Mouse (Mus musculus) liver, embryonic 14.5 days (tissue): ENCODE results near the gene Rxfp2. TPM values are rescaled to one million over a fixed set of nuclear protein-coding genes. Genes with fewer than 3 reads are reported as not detected.

Experiments
- ATAC-seq: fragments of 200-750 bp; cut with Nextera tagmentation; 2 replicates; pipeline ENCODE4 v1.8.0; 2017; ENCODE audit warnings: moderate number of reproducible peaks, mild to moderate bottlenecking, moderate library complexity; ENCODE audit not compliant: insufficient read depth
- DNase-seq, 3 experiments: peaks; one replicate each; pipeline ENCODE4 v3.0.0-alpha.2; 2012 to 2013; ENCODE audit warnings: low read depth in 3 of 3, low spot score in 3 of 3
- H3K27ac ChIP-seq: fragments of 300-500 bp; sonication (generic); 2 replicates; pipeline ENCODE4 v1.5.1; 2014; ENCODE audit warnings: moderate library complexity, mild to moderate bottlenecking, control low read depth, inconsistent platforms
- H3K27me3 ChIP-seq: fragments of 300-500 bp; sonication (generic); 2 replicates; pipeline ENCODE4 v1.6.1; 2014; ENCODE audit warnings: mild to moderate bottlenecking, low read length, moderate library complexity; ENCODE audit not compliant: control insufficient read depth, insufficient read depth
- H3K36me3 ChIP-seq: fragments of 300-500 bp; sonication (generic); replicated peaks from 2 replicates; pipeline ENCODE4 v1.6.1; 2014; ENCODE audit warnings: low read depth; ENCODE audit not compliant: control insufficient read depth, insufficient read depth
- H3K4me1 ChIP-seq, 2 experiments: fragments of 200-500 bp in 1 of 2; fragments of 300-500 bp in 1 of 2; sonication (generic) in 1 of 2; replicated peaks; 2 replicates each; pipeline ENCODE4 v1.6.1; 2012 to 2014; ENCODE audit warnings: antibody characterized with exemption in 1 of 2, inconsistent platforms in 1 of 2, low read length in 1 of 2; ENCODE audit not compliant: control insufficient read depth in 2 of 2, insufficient read depth in 2 of 2
- H3K4me2 ChIP-seq: fragments of 300-500 bp; sonication (generic); 2 replicates; pipeline ENCODE4 v1.6.1; 2014; ENCODE audit warnings: low read depth, mild to moderate bottlenecking, control low read depth, moderate library complexity
- H3K4me3 ChIP-seq, 2 experiments: fragments of 200-500 bp in 1 of 2; fragments of 300-500 bp in 1 of 2; sonication (generic) in 1 of 2; 2 replicates each; pipeline ENCODE4 v1.5.1; 2012 to 2014; ENCODE audit warnings: low read depth in 2 of 2, low read length in 2 of 2, mild to moderate bottlenecking in 2 of 2, control low read depth in 1 of 2, inconsistent platforms in 1 of 2, moderate library complexity in 1 of 2; ENCODE audit not compliant: insufficient read depth in 1 of 2
- H3K9ac ChIP-seq: fragments of 300-500 bp; sonication (generic); replicated peaks from 2 replicates; pipeline ENCODE4 v1.6.1; 2014; ENCODE audit warnings: mild to moderate bottlenecking, control low read depth, moderate library complexity
- H3K9me3 ChIP-seq: fragments of 300-500 bp; sonication (generic); 2 replicates; pipeline ENCODE4 v1.6.1; 2016; ENCODE audit warnings: low read length, mixed read lengths; ENCODE audit not compliant: control insufficient read depth
- CTCF ChIP-seq: IDR thresholded peaks from 2 replicates; pipeline ENCODE4 v1.5.1; 2016; ENCODE audit warnings: antibody characterized with exemption, low read depth, control low read depth
- EP300 ChIP-seq: IDR thresholded peaks from 2 replicates; pipeline ENCODE4 v1.6.1; 2016; ENCODE audit warnings: antibody characterized with exemption, low read depth
- WGBS: fragments of 180-500 bp; shearing (Covaris S2); extraction: QIAGEN DNeasy Blood & Tissue Kit; methylation state at CpG from one replicate; pipeline ENCODE4 v1.1.7; 2014; ENCODE audit not compliant: insufficient replicate concordance; 5-methylcytosine and 5-hydroxymethylcytosine counted together
- polyA plus RNA-seq, 2 experiments: library from polyadenylated mRNA; depleted of rRNA in 1 of 2; stranded (reverse) in 1 of 2; unstranded in 1 of 2; fragments of >200 nt; fragmentation: Nextera tagmentation in 1 of 2; extraction: Ambion mirVana in 1 of 2; gene quantifications; 2 replicates each; pipeline versions ENCODE4 v1.2.1 to v1.2.3; 2012 to 2014

Rxfp2 gene
- polyA plus RNA-seq, 2 experiments = not detected

GRCm38 (mm10) chr5:150056056-150056455 is 37.6 kb downstream of the Rxfp2 start:
- Histone ChIP-seq H3K9ac (no peak overlapping the region), H3K9me3 (no peaks in the 10 kb centered on the region; the same call in 1 of the 2 replicates), H3K36me3 (no peaks in the 10 kb centered on the region), H3K27me3 (no peaks in the 10 kb centered on the region), H3K4me3 (no peak overlapping the region), H3K4me2 (no peak overlapping the region), H3K4me1 (no peaks in the 10 kb centered on the region), H3K27ac (no peak overlapping the region)
- DNase-seq (no peak), ATAC-seq (no peak)
- 66% methylated on average over 5 of the region's 5 CpGs for WGBS
- TF ChIP-seq CTCF (no peak), EP300 (no peak)

GRCm38 (mm10) chr5:150058845-150059244 is 40.4 kb downstream of the Rxfp2 start:
- 56% methylated on average over 5 of the region's 5 CpGs for WGBS
- DNase-seq (no peak), ATAC-seq (no peak)
- Histone ChIP-seq H3K9me3 (no peaks in the 10 kb centered on the region; the same call in 1 of the 2 replicates), H3K27ac (no peak overlapping the region), H3K36me3 (no peaks in the 10 kb centered on the region), H3K4me1 (no peaks in the 10 kb centered on the region), H3K4me2 (no peak overlapping the region), H3K9ac (no peak overlapping the region), H3K4me3 (no peak overlapping the region), H3K27me3 (no peaks in the 10 kb centered on the region)
- peak; percentile 46 for TF ChIP-seq CTCF
- TF ChIP-seq EP300 = no peak

- no peaks in the 10 kb centered on the region for H3K27me3 ChIP-seq
- no peak for DNase-seq
- no peak overlapping the region for H3K4me3 ChIP-seq
- no peak for ATAC-seq
- no peaks in the 10 kb centered on the region for H3K4me1 ChIP-seq
- no peaks in the 10 kb centered on the region; the same call in 1 of the 2 replicates for H3K9me3 ChIP-seq
- no peak overlapping the region for H3K9ac ChIP-seq
- 76% methylated on average over 9 of the region's 9 CpGs for WGBS
- H3K36me3 ChIP-seq = no peaks in the 10 kb centered on the region
- no peak for TF ChIP-seq EP300
- no peak for TF ChIP-seq CTCF
- no peak overlapping the region for H3K4me2 ChIP-seq
- no peak overlapping the region for H3K27ac ChIP-seq
Measured at GRCm38 (mm10) chr5:150059466-150059865, 41.0 kb downstream of the Rxfp2 start.

GRCm38 (mm10) chr5:150061086-150061485 is 42.6 kb downstream of the Rxfp2 start:
- Histone ChIP-seq H3K4me2 (no peak overlapping the region), H3K9ac (no peak overlapping the region), H3K36me3 (no peaks in the 10 kb centered on the region), H3K27me3 (no peaks in the 10 kb centered on the region), H3K9me3 (no peaks in the 10 kb centered on the region; the same call in 1 of the 2 replicates), H3K4me1 (no peaks in the 10 kb centered on the region), H3K27ac (no peak overlapping the region), H3K4me3 (no peak overlapping the region)
- TF ChIP-seq EP300 (no peak), CTCF (no peak)
- WGBS = 60% methylated on average over 9 of the region's 9 CpGs
- DNase-seq = no peak
- ATAC-seq = no peak

GRCm38 (mm10) chr5:150064286-150064685 is 45.8 kb downstream of the Rxfp2 start:
- no peak overlapping the region for H3K4me3 ChIP-seq
- ATAC-seq = no peak
- 53% methylated on average over 10 of the region's 10 CpGs for WGBS
- H3K27ac ChIP-seq = no peak overlapping the region
- no peaks in the 10 kb centered on the region for H3K27me3 ChIP-seq
- TF ChIP-seq EP300 (no peak), CTCF (no peak)
- no peak overlapping the region for H3K9ac ChIP-seq
- no peaks in the 10 kb centered on the region for H3K4me1 ChIP-seq
- H3K9me3 ChIP-seq = no peaks in the 10 kb centered on the region
- no peak overlapping the region for H3K4me2 ChIP-seq
- no peak for DNase-seq
- no peaks in the 10 kb centered on the region for H3K36me3 ChIP-seq
